Mouse (Mus musculus) gastrocnemius, adult 18-20 months (tissue): ENCODE results near the gene Trim2. TPM values are rescaled to one million over a fixed set of nuclear protein-coding genes. Genes with fewer than 3 reads are reported as not detected.
A peak's percentile ranks its signal among the peaks of the same experiment; 100 is the strongest.

Experiments used
- DNase-seq: peaks from one replicate; pipeline ENCODE4 v3.0.0; 2021; ENCODE audit warnings: low spot score
- total RNA-seq, 2 experiments: library from RNA; stranded (reverse); gene quantifications; 2 replicates each; pipeline ENCODE4 v1.2.3; 2021

Gene Trim2
- total RNA-seq, 2 experiments from 2014 or later: 1.4 to 1.8 TPM

DNA sequence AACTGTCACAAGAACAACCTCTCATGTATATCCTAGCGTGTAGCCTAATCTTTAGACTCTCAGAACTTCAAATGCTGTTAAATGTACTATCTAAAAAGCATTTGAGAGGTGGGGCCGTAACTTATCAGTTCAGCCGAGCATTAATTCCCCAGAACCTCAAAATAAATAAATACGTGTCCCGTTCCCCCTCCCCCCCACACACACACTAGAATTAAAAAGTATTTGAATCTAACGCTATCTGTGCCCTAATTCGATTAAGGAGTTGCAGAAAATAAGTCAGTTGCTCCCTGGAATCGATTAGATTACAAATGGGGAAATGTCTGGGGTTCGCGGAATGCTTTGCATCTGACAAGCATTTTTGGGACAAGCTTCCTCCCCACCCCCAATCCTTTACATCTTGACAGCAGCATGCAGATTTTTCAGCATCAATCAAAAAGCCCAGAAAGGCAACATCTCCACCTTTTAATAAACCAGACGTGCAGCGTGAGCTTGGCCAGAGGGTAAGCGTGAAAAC is 48.1 kb downstream of the Trim2 start:
- no peak for DNase-seq

DNA sequence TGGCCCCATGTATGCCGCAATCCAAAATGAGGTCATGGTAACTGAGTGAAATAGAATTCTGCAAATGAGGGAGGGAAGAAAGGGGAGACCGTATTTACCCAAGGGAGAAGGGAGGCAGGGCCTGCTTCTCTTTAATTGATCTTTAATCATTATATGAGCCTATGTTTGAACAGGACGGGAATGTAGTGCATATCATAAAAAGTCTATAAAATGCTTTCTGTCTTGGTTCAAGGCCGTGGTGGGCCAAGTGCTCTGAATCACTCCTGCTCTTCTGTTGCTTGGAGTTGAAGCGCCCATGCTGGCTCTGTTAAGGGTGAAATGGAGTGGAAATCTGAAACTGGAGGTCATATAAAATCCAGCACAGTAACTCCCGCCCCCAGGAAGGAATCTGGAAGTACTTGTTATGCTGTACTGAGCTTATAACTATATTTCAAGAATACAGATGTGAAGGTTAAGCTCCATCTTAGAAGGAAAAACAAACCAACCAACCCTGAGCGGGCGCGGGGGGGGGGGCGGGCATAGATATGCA is 48.6 kb downstream of the Trim2 start:
- no peak for DNase-seq

DNA sequence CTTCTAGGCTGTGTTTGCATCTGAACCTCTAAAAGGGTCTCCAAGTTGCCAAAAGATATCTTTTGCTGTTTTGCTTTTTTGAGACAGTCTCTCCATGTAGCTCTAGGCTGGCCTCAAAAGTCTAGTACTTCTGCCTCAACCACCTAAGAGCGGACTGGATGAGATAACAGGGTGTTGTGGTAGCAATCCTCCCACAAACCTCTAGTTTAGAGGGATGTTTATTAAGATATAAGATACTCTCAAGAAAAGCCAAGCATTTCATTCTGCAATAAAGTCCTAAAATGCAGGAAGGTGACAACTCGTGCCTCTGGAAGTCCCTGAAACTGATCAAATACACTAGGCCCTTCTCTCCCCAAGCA is 52.2 kb downstream of the Trim2 start:
- DNase-seq: no peak

DNA sequence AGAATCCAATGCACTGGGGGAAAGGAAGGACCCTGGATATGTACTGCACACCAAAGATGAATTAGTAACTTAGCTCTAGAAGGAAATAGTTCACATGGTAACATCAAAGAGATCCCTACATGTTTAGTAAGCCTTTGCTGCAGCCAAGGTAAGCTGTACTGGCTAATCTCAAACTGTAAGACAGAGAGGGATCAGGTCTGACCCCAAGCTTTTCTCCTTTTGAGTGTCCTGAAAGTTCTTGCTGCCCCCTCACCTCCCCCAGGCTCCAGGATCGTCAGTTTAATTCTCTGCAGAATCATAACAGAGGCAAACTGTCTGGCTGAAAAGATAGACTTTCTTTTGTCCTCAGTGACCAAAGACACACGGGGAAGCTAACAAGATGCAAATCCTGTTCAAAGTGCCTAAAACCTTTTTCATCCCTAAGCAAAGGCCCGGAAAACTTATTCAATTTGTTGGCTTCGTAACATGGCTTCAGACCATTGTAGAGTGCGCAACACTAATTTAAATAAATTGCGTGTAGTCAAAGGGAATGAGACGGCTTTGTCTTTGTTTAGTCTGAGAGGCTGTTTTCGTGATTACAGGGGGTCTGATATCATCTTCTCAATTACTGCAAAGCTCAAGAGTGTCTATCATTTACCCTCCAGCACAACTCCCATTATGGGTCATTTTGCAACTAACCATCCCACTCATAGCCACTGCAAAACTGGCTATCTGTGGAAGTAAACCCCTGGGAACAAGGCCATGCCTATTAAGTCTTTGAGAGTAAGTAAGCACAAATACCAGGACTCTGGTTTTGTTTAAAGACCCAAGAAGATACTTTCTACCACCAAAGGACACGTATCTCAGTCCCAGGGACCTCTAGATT is 52.8 kb downstream of the Trim2 start:
- no peak for DNase-seq

DNA sequence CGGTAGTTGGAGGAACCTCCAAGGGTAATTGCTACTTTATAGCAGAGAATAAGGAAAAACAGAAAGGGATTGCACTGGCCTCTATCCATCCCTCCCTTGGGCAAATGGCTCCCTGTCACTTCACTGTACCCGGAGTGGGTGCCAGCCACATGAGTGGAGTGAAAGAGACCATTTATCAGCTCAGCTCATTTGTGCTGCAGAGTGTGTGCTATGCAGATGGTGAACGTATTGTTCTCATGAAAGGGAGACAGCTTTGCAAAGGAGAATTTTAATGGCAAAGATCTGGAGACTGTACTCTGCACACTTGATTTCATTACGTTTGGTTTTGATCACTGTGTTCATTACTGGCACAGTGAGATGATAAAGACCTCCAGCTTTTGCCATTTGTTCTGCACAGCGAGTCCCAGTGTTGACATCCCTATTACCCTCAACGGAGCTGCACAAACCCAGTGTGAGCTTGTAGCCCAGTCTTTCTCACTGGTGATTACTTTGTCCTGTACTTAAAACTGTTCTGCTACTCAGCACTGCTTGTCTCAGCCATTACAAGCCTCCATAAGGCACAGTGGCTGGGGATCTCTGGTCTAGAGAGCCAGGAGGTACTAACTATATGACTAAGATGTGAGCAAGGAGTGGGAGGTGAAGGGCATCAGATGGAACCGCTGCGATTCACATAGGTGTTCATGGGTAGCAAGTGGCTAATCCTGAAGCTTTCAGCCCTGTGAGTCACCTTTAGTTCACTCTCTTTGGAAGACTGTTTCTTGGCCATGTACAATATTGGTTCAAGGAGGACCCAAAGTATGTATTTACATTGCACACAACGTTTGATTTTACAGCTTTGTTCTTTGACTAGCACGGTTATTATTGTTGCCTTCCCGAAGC is 53.7 kb downstream of the Trim2 start:
- DNase-seq: no peak

DNA sequence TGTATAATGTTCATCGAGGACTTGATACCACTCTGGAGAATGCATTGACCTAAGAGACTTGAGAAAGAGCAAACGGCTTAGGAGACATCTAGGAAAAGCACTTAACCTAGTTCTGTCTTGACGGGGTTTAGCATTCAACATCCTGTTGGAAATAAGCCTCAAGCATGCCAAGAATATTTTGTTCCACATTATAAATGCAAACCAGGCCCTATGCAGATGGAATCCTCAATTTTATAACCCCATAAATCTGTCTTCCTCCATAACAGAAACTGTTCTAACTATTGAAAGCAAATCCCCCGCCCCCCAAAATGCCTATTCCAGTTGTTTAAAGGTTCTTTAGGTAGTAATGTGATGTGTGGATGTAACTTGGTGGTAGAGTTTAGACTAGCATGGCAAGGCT is 55.0 kb downstream of the Trim2 start:
- no peak for DNase-seq

DNA sequence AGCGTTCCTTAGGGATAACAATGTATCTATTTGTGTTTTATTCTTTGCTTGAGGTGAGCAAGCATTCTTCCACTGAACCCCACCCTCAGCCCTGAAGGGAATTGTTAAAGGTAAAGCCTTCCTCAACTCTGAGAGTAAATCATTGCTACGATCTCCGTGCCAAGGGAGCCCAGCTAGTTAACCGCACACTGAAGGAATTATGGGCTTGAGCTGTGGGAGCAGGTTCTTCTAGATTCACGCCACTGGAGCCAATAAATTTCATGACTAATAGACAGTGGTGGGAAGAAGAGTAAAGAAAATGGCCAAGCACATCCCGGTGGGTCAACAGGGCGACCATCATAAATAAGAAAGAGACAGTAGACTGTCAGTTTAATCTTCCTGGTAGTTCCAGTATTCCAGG is 56.4 kb downstream of the Trim2 start:
- no peak for DNase-seq

DNA sequence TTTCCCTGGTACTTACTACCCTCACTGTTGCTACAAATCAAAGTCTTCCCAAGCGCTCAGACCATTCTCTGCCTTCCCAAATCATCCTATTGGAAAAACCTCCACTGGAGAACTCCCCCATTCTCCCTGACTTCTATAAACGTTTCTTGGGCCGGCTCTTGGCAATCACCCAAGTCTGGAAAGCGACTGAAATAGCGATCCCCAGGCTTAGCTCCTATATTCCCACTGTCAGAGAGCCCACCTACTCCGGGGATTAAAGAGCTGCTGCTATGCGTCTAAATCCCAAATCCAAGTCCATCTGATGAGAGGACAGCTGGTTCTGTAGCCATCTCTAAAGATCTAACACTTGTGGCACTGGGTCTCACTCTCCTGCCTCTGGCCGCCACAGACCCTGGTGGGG is 58.9 kb downstream of the Trim2 start:
- no peak for DNase-seq

DNA sequence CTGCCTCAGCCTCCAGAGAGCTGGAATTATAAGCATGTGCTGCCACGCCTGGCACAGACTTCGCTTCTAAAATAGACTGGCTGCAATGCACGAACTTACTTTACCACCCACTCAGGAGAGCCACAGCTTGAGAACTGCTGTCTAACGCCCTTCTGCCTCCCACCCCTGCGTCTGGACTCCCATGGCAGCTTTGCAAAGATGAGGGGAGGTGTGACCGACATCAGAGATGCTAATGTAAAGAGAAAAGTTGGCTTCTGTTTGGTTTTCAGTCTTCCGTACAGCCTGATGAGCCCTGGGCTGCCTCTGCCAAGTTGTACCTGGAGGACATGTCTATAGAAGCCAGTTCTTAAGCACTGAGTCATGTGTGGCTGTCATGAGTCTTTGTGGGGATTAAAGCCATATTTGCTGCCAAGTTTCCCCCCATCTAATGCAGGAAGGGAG is 60.2 kb downstream of the Trim2 start:
- no peak for DNase-seq

DNA sequence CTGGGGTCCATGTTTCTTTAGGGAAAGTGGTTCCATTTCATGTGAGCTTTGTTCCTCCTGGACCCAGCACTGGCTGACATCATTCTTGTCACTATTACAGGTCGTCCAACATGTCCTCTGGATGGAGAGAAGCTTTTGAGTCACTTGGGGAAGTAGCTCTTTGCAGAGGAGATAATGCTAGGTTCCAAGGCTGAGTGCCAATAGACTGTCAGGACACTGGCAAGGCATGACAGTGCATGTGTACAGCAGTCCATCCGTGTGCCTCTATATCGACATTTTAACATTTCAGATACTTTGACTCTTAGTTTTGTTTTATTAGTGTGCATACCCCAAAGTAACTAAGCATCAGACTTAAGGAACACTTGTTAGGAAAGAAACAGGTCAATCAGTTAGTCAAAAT is 63.6 kb downstream of the Trim2 start:
- DNase-seq: no peak

DNA sequence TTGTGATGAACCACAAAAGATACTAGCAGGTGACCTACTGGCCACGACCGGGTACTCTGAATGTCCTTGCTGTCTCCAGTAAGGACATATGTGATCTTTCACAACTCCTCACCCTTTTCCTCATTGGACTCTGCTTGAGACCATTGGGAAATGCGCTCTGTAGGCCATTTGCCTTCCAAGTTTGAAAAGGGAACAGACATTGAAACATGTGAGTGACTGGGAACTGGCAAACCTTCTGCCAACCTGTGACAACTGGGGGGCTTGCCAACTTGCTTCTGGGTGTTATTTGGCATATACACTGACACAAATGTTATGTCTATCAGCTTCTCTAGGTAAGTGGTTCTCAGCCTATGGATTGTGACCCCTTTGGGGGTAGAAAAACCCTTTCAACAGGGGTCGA is 64.2 kb downstream of the Trim2 start:
- DNase-seq: no peak

DNA sequence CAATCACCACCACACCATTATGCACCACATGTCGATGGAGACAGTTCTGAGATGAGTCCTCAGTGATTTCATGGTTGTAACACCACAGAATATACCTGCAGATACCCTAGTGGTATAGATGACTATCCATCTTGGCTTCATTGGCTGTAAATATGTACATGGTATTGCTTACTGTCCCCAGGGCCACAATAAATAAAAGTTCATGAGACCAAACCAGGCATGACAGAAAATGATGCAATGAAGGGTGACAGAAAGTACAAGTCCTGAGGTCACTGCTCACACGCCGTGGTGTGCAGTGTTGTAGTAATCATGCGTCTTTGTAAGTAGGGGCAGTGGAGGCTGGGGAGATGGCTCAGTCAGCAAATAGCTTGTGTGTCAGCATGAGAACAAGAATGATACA is 65.6 kb downstream of the Trim2 start:
- DNase-seq: no peak

DNA sequence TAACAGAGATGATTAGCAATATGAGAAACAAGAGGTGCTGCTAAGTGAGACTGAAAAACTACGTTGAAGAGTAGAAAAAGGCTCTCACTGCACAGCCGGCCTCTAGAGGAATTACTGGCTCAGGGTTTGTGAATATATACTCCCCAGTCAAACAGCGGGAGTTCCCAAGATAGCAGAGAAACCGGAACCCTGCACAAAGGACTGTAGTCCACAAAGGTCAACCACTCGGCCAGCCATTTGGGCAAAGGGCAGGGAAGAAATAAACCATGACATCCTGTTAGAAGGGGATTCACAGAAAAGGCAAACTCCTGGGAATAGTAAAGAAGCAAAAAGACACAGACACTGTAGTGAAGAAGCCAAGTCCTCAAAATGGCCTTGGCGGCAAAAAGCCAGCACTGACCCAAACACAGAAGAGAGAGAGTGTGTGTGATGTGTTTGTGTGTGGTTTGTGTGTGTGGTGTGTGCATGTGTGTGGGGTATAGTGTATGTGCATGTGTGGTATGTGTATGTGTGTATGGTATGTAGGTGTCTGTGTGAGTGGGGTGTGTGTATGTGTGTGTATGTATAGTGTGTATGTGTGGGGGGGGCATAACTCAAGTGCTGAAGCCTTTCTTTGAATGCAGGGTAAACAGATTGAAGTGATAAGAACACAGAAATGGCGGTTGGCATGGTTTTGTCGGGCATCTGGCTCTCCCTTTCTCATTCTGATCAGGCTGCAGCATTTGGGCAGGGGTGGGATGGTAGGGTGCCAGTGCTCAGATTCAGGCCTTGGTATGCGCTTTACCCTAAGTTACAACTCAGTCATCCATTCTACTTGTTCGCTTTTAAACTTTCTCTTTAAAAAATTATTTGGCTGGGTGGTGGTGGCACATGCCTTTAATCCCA is 71.0 kb downstream of the Trim2 start:
- DNase-seq: no peak

DNA sequence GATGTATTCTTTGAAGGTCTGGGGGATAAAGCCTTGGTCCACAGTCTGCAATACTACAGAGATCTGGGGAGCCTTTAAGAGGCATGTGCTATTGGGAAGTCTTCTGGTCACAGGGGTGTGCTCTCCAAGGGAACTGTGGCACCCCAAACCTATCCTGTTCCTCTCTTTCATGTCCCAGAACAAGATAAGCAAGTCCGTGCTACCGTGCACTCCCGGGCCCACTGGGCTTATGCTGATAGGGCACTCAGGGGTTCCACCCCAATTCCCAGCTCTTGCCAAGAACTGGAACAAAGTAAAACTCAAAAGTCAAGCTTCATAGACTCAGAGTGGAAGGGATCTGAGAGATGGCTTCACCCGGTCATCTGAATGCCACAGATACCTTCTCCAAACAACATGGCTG is 72.1 kb downstream of the Trim2 start:
- DNase-seq: no peak

DNA sequence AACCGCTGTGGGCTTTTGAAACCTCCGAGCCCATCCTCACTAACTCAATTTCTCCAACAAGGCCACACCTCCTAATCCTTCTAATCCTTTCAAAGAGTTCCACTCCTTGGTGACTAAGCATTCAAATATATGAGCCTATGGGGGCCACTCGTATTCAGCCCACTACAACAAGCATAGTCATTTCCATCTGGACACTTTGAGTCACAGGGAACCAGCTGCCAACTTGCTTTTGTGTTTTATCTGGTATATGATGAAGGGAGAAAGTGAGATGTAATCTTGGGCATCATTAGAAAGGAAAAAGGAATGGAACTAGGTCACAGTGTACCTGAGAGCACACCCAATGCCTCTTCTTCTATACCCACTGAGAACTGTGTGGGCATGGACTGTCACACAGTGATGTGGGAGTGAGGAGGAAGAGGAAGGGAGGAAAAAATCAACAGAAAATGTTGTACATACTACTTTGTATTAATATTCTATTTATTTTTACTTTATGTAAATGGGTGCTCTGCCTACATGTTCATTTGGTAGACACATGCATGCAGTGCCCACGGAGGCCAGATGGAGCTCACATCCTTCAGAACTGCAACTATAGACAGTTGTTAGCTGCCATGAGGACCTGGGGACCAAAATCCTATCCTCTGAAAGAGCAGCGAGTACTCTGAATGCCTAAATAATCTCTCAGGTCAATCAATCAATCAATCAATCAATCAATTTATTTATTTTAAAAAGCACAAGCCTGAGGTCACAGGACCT is 72.8 kb downstream of the Trim2 start:
- no peak for DNase-seq

DNA sequence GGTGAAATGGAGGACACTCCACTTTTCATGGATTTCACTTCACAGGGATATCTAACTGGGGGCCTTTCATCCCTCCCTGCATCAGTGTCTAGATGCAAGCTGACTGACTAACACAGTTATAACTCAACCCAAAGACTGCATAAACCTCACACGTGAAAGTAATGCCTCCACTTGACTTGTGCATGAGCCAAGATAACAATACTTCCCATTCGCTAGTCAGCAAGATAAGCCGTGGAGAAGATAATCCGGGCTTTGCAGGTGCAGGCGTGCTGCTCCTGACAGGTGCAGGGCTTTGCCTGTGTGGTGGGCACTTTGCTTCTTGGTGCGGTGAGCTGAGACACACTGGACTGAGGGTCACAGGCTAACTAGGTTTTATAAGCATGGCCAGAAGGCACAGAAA is 74.4 kb downstream of the Trim2 start:
- no peak for DNase-seq

DNA sequence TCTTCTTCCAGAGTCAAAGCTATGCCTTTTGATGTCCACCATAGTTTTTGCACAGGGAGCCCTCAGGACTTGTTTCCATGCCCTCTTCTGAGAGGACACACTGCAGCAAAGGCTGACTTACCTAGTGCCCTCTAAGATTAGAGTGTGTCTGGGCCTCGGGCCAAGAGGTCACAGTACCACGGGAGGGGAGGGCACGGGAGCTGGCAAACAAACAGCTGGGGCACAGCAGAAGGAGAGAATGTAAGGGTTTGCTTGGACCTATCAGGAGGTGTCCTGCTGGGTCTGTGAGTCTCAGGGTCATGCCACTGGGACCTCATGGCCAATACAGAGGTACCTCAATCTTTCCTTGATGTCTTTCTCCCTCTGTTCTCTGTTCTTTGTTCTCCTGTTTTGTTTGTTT is 75.7 kb downstream of the Trim2 start:
- no peak for DNase-seq

DNA sequence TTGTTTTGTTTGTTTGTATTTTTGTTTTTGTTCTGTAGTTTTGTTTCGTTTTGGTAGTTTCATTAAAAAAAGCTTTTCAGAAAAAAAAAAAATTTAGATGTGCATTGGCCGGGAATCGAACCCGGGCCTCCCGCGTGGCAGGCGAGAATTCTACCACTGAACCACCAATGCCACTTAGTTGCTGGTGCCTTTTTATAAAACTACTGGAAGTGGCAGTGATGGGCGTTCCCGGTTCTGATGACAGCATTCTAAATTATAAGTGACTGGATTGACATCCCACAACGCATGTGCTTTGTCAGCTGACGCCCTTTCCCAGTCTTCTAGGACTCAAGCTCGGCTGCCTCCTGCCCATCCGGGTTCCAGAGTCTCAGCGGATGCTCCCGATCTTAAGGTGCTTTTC is 77.8 kb downstream of the Trim2 start:
- DNase-seq: peak; percentile 36

DNA sequence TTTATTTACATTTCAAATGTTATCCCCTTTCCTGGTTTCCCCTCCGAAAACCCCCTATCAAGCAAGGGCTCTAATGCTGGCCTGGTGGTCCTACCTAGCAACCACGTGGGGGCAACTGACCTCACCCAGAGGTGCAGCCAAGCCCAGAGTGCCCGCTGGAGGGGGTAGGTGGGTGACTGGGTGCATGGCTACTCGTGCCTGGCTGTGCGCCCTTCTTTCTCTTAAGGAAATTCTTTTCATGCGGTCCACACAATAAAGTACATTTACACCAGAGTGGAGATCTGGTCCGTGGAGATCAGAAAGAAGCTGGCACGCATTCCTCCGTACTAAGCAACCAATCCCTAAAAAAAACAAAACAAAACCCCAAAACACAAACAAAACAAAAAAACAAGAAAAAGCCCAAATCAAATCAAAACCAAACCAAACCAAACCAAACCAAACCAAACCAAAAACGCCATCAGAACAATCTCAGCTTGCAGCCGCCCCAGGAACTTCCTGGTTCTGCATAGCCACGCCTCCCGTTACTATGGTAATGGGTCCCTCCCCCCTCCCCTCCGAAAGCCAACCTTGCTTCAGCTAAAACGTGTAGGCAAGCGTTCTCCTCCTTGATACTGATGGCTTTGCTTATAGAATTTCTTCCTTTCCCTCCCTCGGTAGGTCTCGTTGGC is 78.3 kb downstream of the Trim2 start:
- peak; percentile 47 for DNase-seq

DNA sequence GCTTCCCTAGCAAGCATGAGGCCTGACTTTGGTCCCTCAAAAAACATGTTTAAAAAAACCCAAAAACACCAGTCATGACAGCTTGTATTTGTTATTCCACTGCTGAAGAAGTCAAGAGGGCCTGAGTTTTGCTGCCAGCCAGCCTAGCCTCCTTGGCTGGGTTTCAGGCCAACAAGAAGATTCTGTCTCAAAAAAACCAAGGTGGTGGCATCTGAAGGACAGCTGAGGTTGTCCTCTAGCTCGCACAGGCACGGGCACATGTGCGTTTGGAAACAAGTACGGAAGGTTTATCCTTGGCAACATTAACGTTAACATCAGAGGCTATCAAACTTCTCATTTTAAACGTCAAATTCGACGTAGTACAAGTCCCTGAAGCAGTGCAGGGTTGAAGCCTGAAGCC is 79.0 kb downstream of the Trim2 start:
- DNase-seq: no peak
